Mouse (Mus musculus): ENCODE data around the gene Msx3. TPM values are rescaled to one million over a fixed set of nuclear protein-coding genes. Genes with fewer than 3 reads are reported as not detected.

Msx3 gene
- total and polyA plus RNA-seq, 3 experiments, result not detected

Other genes starting within 250 kb of the Msx3 start
- gene Adgra1, start 214.9 kb downstream of the Msx3 start, total RNA-seq (2021), result 1 to 10 TPM; 2.6 to 4.5 TPM
- 3.4 and 4.5 TPM in 2 replicates for gene Adgra1, start 214.9 kb downstream of the Msx3 start, polyA plus RNA-seq (2012; rRNA removed)
- gene Kndc1, start 154.4 kb downstream of the Msx3 start, total RNA-seq (2021), result under 1 TPM; 0.59 to 0.66 TPM
- 0.53 and 0.54 TPM in 2 replicates for gene Kndc1, start 154.4 kb downstream of the Msx3 start, polyA plus RNA-seq (2012; rRNA removed)
- gene Utf1, start 105.3 kb downstream of the Msx3 start, total RNA-seq (2021), result not detected
- 0.10 and 0.22 TPM in 2 replicates for gene Utf1, start 105.3 kb downstream of the Msx3 start, polyA plus RNA-seq (2012; rRNA removed)
- not detected for gene 6430531B16Rik, start 70.3 kb downstream of the Msx3 start, total RNA-seq (2021)
- gene 6430531B16Rik, start 70.3 kb downstream of the Msx3 start, polyA plus RNA-seq (2012; rRNA removed), result 0.19 and 0.80 TPM in 2 replicates
- gene Adam8, start 56.5 kb downstream of the Msx3 start, total RNA-seq (2021), result 1 to 10 TPM; 1.9 to 3.3 TPM
- 3.4 and 3.5 TPM in 2 replicates for gene Adam8, start 56.5 kb downstream of the Msx3 start, polyA plus RNA-seq (2012; rRNA removed)
- gene Zfp511, start 12.7 kb downstream of the Msx3 start, total RNA-seq (2021), result 10 to 100 TPM; 22.2 to 23.7 TPM
- gene Zfp511, start 12.7 kb downstream of the Msx3 start, polyA plus RNA-seq (2012; rRNA removed), result 49.2 and 63.9 TPM in 2 replicates
- 10 to 100 TPM; 26.6 to 26.8 TPM for gene Tubgcp2, start 12.4 kb downstream of the Msx3 start, total RNA-seq (2021)
- gene Tubgcp2, start 12.4 kb downstream of the Msx3 start, polyA plus RNA-seq (2012; rRNA removed), result 13.5 and 16.4 TPM in 2 replicates
- gene Caly, start 33.5 kb upstream of the Msx3 start, total RNA-seq (2021), result 1 to 10 TPM; 5.7 to 5.9 TPM
- 13.9 and 21.2 TPM in 2 replicates for gene Caly, start 33.5 kb upstream of the Msx3 start, polyA plus RNA-seq (2012; rRNA removed)
- not detected for gene Prap1, start 44.3 kb upstream of the Msx3 start, total RNA-seq (2021)
- gene Prap1, start 44.3 kb upstream of the Msx3 start, polyA plus RNA-seq (2012; rRNA removed), result not detected in 2 replicates
- gene Fuom, start 53.4 kb upstream of the Msx3 start, total RNA-seq (2021), result 10 to 100 TPM; 61.9 to 72.5 TPM
- gene Fuom, start 53.4 kb upstream of the Msx3 start, polyA plus RNA-seq (2012; rRNA removed), result 89.3 and 100 TPM in 2 replicates
- 10 to 100 TPM; 19.4 to 22.6 TPM for gene Paox, start 66.7 kb upstream of the Msx3 start, total RNA-seq (2021)
- 14.9 and 18.9 TPM in 2 replicates for gene Paox, start 66.7 kb upstream of the Msx3 start, polyA plus RNA-seq (2012; rRNA removed)
- 100 to 1,000 TPM; 395 to 540 TPM for gene Echs1, start 67.4 kb upstream of the Msx3 start, total RNA-seq (2021)
- 136 and 147 TPM in 2 replicates for gene Echs1, start 67.4 kb upstream of the Msx3 start, polyA plus RNA-seq (2012; rRNA removed)
- 10 to 100 TPM; 27.4 to 38.2 TPM for gene Mtg1, start 88.5 kb upstream of the Msx3 start, total RNA-seq (2021)
- gene Mtg1, start 88.5 kb upstream of the Msx3 start, polyA plus RNA-seq (2012; rRNA removed), result 19.0 and 22.6 TPM in 2 replicates
- gene Sprn, start 105.8 kb upstream of the Msx3 start, total RNA-seq (2021), result 1 to 10 TPM in 1 of 2 experiments, under 1 TPM in 1; 0.55 to 1.2 TPM
- gene Sprn, start 105.8 kb upstream of the Msx3 start, polyA plus RNA-seq (2012; rRNA removed), result 0.99 and 2.4 TPM in 2 replicates
- gene Olfr522, start 115.7 kb upstream of the Msx3 start, total RNA-seq (2021), result not detected
- not detected in 2 replicates for gene Olfr522, start 115.7 kb upstream of the Msx3 start, polyA plus RNA-seq (2012; rRNA removed)
- not detected for gene Olfr523, start 124.1 kb upstream of the Msx3 start, total RNA-seq (2021)
- gene Olfr523, start 124.1 kb upstream of the Msx3 start, polyA plus RNA-seq (2012; rRNA removed), result not detected in 2 replicates
- gene Olfr524, start 156.9 kb upstream of the Msx3 start, total RNA-seq (2021), result not detected
- not detected in 2 replicates for gene Olfr524, start 156.9 kb upstream of the Msx3 start, polyA plus RNA-seq (2012; rRNA removed)
- not detected for gene Cd163l1, start 169.2 kb upstream of the Msx3 start, total RNA-seq (2021)
- 0.08 TPM in 1 of 2 replicates, not detected in the other for gene Cd163l1, start 169.2 kb upstream of the Msx3 start, polyA plus RNA-seq (2012; rRNA removed)
- not detected for gene 5830411N06Rik, start 198.2 kb upstream of the Msx3 start, total RNA-seq (2021)
- not detected in 2 replicates for gene 5830411N06Rik, start 198.2 kb upstream of the Msx3 start, polyA plus RNA-seq (2012; rRNA removed)

Measured in adrenal gland, adult 2 months (tissue).